Mouse (Mus musculus): ENCODE data around the gene Ranbp10. TPM values are rescaled to one million over a fixed set of nuclear protein-coding genes. Genes with fewer than 3 reads are reported as not detected.

Gene Ranbp10
- total RNA-seq, 2 experiments from 2014 or later, result 25.4 to 30.0 TPM

Other genes with a start within 250 kb of the Ranbp10 start
- 10 to 100 TPM; 30.4 to 34.5 TPM for gene Ripor1, start 222.1 kb downstream of the Ranbp10 start, total RNA-seq (2021)
- 10 to 100 TPM; 53.0 to 62.3 TPM for gene Ctcf, start 190.8 kb downstream of the Ranbp10 start, total RNA-seq (2021)
- 1 to 10 TPM in 1 of 2 experiments, under 1 TPM in 1; 0.97 to 1.3 TPM for gene Agrp, start 190.0 kb downstream of the Ranbp10 start, total RNA-seq (2021)
- 1 to 10 TPM; 3.6 to 4.5 TPM for gene Carmil2, start 141.1 kb downstream of the Ranbp10 start, total RNA-seq (2021)
- gene Acd, start 126.2 kb downstream of the Ranbp10 start, total RNA-seq (2021), result 10 to 100 TPM; 27.9 to 28.2 TPM
- gene Pard6a, start 126.2 kb downstream of the Ranbp10 start, total RNA-seq (2021), result 10 to 100 TPM in 1 of 2 experiments, 1 to 10 TPM in 1; 9.1 to 12.6 TPM
- gene 4933405L10Rik, start 119.7 kb downstream of the Ranbp10 start, total RNA-seq (2021), result not detected
- 1 to 10 TPM; 3.9 to 7.5 TPM for gene Enkd1, start 119.1 kb downstream of the Ranbp10 start, total RNA-seq (2021)
- gene Gfod2, start 68.7 kb downstream of the Ranbp10 start, total RNA-seq (2021), result 10 to 100 TPM in 1 of 2 experiments, 1 to 10 TPM in 1; 7.5 to 12.8 TPM
- not detected for gene Tsnaxip1, start 381 bp upstream of the Ranbp10 start, total RNA-seq (2021)
- gene Cenpt, start 25.9 kb upstream of the Ranbp10 start, total RNA-seq (2021), result 10 to 100 TPM in 1 of 2 experiments, 1 to 10 TPM in 1; 7.6 to 10.4 TPM
- 10 to 100 TPM; 28.3 to 32.0 TPM for gene Thap11, start 27.8 kb upstream of the Ranbp10 start, total RNA-seq (2021)
- gene Nutf2, start 33.2 kb upstream of the Ranbp10 start, total RNA-seq (2021), result 10 to 100 TPM; 39.1 to 40.1 TPM
- gene Edc4, start 53.5 kb upstream of the Ranbp10 start, total RNA-seq (2021), result 10 to 100 TPM; 28.0 to 35.3 TPM
- under 1 TPM in 1 of 2 experiments, not detected in 1; 0.55 TPM for gene Nrn1l, start 66.2 kb upstream of the Ranbp10 start, total RNA-seq (2021)
- 10 to 100 TPM; 32.9 to 35.6 TPM for gene Pskh1, start 73.1 kb upstream of the Ranbp10 start, total RNA-seq (2021)
- gene Ctrl, start 106.5 kb upstream of the Ranbp10 start, total RNA-seq (2021), result under 1 TPM; 0.30 to 0.70 TPM
- 10 to 100 TPM; 58.0 to 66.3 TPM for gene Psmb10, start 111.1 kb upstream of the Ranbp10 start, total RNA-seq (2021)
- 10 to 100 TPM; 39.2 to 89.9 TPM for gene Lcat, start 116.0 kb upstream of the Ranbp10 start, total RNA-seq (2021)
- gene Slc12a4, start 138.7 kb upstream of the Ranbp10 start, total RNA-seq (2021), result 10 to 100 TPM; 30.5 to 33.7 TPM
- gene Dpep3, start 152.1 kb upstream of the Ranbp10 start, total RNA-seq (2021), result not detected
- gene Dus2, start 164.0 kb upstream of the Ranbp10 start, total RNA-seq (2021), result 10 to 100 TPM; 13.5 to 15.2 TPM
- gene Dpep2nb, start 178.6 kb upstream of the Ranbp10 start, total RNA-seq (2021), result not detected
- 10 to 100 TPM; 13.1 to 16.2 TPM for gene Ddx28, start 184.5 kb upstream of the Ranbp10 start, total RNA-seq (2021)
- gene Nfatc3, start 231.5 kb upstream of the Ranbp10 start, total RNA-seq (2021), result 10 to 100 TPM; 39.1 to 47.7 TPM